Mouse (Mus musculus): Measurements from ENCODE around the gene Mgarp.
"Not testable (repeated sequence)": the region's sequence is repeated elsewhere in the genome, so short reads cannot be mapped to it uniquely, and the experiment has no call there.

The Mgarp gene

GRCm38 (mm10) chr3:51398667-51399066 is 2.1 kb upstream of the Mgarp start:
- no peak for DNase-seq (ENCODE audit: extremely low read depth, insufficient read length, low spot score)

- no peak for DNase-seq (ENCODE audit: extremely low read depth, insufficient read length, low spot score)
Measured at GRCm38 (mm10) chr3:51397700-51398299, 1.3 kb upstream of the Mgarp start.

GRCm38 (mm10) chr3:51395461-51396145 is 935 bp downstream of the Mgarp start:
- DNase-seq (ENCODE audit: extremely low read depth, insufficient read length, low spot score): no peak

GRCm38 (mm10) chr3:51394881-51395280 is 1.7 kb downstream of the Mgarp start:
- no peak for DNase-seq (ENCODE audit: extremely low read depth, insufficient read length, low spot score)

GRCm38 (mm10) chr3:51393651-51394050 is 2.9 kb downstream of the Mgarp start:
- no peak for DNase-seq (ENCODE audit: extremely low read depth, insufficient read length, low spot score)

- not testable (repeated sequence) for DNase-seq (ENCODE audit: extremely low read depth, insufficient read length, low spot score)
Measured at GRCm38 (mm10) chr3:51393018-51393417, 3.5 kb downstream of the Mgarp start.

GRCm38 (mm10) chr3:51391591-51391990 is 4.9 kb downstream of the Mgarp start:
- DNase-seq (ENCODE audit: extremely low read depth, insufficient read length, low spot score): no peak

GRCm38 (mm10) chr3:51391095-51391494 is 5.4 kb downstream of the Mgarp start:
- DNase-seq (ENCODE audit: extremely low read depth, insufficient read length, low spot score): no peak

GRCm38 (mm10) chr3:51388904-51389303 is 7.6 kb downstream of the Mgarp start:
- no peak for DNase-seq (ENCODE audit: extremely low read depth, insufficient read length, low spot score)

- no peak for DNase-seq (ENCODE audit: extremely low read depth, insufficient read length, low spot score)
Measured at GRCm38 (mm10) chr3:51387868-51388381, 8.6 kb downstream of the Mgarp start.

- DNase-seq (ENCODE audit: extremely low read depth, insufficient read length, low spot score): no peak
Measured at GRCm38 (mm10) chr3:51387134-51387451, 9.4 kb downstream of the Mgarp start.

GRCm38 (mm10) chr3:51386441-51387133 is 10.0 kb downstream of the Mgarp start:
- no peak for DNase-seq (ENCODE audit: extremely low read depth, insufficient read length, low spot score)

- DNase-seq (ENCODE audit: extremely low read depth, insufficient read length, low spot score): no peak
Measured at GRCm38 (mm10) chr3:51383409-51383808, 13.1 kb downstream of the Mgarp start.

GRCm38 (mm10) chr3:51380660-51381014 is 15.9 kb downstream of the Mgarp start:
- no peak for DNase-seq (ENCODE audit: extremely low read depth, insufficient read length, low spot score)

GRCm38 (mm10) chr3:51379786-51380659 is 16.5 kb downstream of the Mgarp start:
- no peak for DNase-seq (ENCODE audit: extremely low read depth, insufficient read length, low spot score)

GRCm38 (mm10) chr3:51378665-51378946 is 17.9 kb downstream of the Mgarp start:
- no peak for DNase-seq (ENCODE audit: extremely low read depth, insufficient read length, low spot score)

GRCm38 (mm10) chr3:51377878-51378664 is 18.5 kb downstream of the Mgarp start:
- DNase-seq (ENCODE audit: extremely low read depth, insufficient read length, low spot score): no peak

GRCm38 (mm10) chr3:51375307-51376265 is 21.0 kb downstream of the Mgarp start:
- peak; percentile 30 for DNase-seq (ENCODE audit: extremely low read depth, insufficient read length, low spot score)

GRCm38 (mm10) chr3:51373544-51373943 is 23.0 kb downstream of the Mgarp start:
- no peak for DNase-seq (ENCODE audit: extremely low read depth, insufficient read length, low spot score)
